Mouse (Mus musculus): ENCODE measurements around the gene Opalin. TPM values are rescaled to one million over a fixed set of nuclear protein-coding genes. Genes with fewer than 3 reads are reported as not detected.
A peak's percentile ranks its signal among the peaks of the same experiment; 100 is the strongest.

Opalin gene
- total RNA-seq, 2 experiments from 2014 or later = not detected

DNA sequence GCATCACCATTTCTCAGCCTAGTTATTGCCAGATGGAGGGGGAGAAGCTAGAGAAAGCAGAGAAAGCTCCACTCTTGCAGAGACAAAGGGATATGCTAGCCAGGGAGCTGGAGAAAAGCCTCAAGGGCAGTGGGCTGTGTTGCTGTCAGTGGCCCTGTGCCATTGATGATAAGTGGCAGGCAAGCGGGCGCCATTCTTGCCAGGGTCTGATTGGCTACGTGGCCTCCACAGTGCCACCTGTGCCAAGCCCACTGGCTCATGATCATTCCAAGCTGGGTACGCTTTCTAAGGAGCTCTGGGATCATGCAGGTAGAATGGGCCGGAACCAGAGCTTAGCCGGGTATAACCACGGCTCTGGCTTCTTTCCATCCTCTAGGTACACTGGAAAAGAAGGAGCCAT is 23.9 kb upstream of the Opalin start:
- TF ChIP-seq CTCF (IDR thresholded peaks at IDR 0.05) = no peak
- H3K27ac ChIP-seq = no peak overlapping the region
- DNase-seq = no peak
- no peak overlapping the region for H3K4me3 ChIP-seq
- intact Hi-C loops (cut with DNase I) = no loop called here

DNA sequence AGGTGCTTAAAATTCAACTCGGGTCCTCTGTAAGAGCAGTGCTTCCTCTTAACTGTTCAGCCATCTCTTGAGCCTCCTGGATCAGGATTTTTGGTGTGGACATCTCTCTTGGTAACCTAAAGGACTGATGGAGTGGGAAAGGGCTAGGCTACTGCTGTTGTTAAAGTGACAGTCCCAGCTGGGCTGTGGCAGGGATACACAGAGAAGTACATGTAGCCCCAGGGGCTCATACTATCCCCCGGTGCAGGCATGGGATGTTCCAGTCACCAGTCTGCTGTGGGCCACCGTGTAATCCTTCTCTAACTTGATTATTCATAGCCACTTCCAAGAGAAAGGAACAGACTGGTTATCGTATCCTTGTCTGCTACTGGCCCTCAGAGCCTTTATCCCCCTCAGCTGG is 20.1 kb upstream of the Opalin start:
- TF ChIP-seq CTCF (IDR thresholded peaks at IDR 0.05) = no peak
- H3K4me3 ChIP-seq = no peak overlapping the region
- no peak overlapping the region for H3K27ac ChIP-seq
- DNase-seq = no peak
- intact Hi-C loops (cut with DNase I) = no loop called here

DNA sequence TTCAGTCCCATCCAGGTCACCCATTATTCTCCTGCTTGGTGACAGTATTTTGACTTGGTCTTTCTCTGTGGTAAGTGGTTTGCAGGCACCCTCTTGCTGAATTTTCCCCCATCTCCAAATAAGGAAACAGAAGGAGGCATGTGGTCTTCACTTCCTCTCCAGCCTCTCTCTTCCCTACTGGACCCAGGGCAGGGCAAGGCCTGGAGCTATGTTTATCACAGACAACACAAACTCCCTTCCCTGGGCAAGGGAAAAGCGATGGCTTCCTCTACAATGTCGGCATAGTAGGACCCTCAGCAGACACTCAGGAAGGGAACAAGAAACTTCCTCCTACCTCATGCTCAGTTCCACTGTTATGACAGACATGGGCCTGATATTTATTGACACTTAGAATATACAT is 15.0 kb upstream of the Opalin start:
- no peak for TF ChIP-seq CTCF (IDR thresholded peaks at IDR 0.05)
- intact Hi-C loops (cut with DNase I) = no loop called here
- H3K4me3 ChIP-seq = no peak overlapping the region
- DNase-seq = no peak
- H3K27ac ChIP-seq = no peak overlapping the region

DNA sequence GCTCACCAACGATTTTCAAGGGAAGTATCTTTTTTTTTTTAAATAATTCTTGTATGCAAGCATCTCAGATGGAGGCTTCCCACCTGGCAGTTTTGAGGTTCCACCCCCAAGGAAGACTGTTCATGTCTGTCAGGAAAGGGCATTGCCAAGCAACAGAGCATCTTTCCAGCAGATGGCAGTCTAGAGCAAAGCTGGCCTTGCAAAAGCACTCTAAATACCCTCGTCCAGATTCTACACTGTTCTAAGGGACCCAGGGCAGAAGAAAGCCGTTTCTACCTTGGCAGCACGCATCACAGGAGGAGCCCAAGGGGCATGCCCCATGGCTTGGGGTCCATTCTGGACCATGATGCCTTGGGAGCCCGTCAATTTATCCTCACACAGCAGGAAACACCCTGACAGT is 12.9 kb upstream of the Opalin start:
- DNase-seq = peak; percentile 61
- no peak overlapping the region for H3K27ac ChIP-seq
- no peak overlapping the region for H3K4me3 ChIP-seq
- intact Hi-C loops (cut with DNase I) = loop anchor here (5.0 to 10.0 kb wide), 2 partner anchors 117 to 675 kb away; partner anchors contain the start of gene Tll2
- peak; percentile 85 for TF ChIP-seq CTCF (IDR thresholded peaks at IDR 0.05)

DNA sequence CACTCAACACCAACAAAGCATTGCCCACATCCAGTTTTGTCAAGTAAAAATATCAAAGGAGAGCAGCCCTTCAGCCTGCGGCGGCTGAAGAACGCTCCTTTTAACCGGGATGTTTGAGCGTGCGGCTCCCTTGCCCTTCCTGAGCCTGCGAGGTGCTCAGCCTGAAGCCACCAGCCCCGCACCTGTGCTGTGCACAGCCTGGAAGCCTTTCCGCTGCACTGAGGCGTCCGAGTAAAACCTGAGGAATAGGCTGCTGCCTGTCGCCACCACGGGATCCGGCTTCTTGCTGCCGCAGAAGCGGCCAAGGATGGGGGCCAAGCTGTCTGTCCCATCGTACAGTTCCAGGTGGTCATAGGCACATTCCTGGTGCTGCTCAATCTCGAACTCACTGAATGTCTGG is 11.6 kb upstream of the Opalin start:
- H3K4me3 ChIP-seq = 0 out of 2 replicates have a peak overlapping the region, but pooled peaks have one; percentile 23
- intact Hi-C loops (cut with DNase I) = loop anchor here (5.0 to 10.0 kb wide), 2 partner anchors 119 to 676 kb away; partner anchors contain the start of gene Tll2
- no peak overlapping the region for H3K27ac ChIP-seq
- no peak for DNase-seq
- no peak for TF ChIP-seq CTCF (IDR thresholded peaks at IDR 0.05)

DNA sequence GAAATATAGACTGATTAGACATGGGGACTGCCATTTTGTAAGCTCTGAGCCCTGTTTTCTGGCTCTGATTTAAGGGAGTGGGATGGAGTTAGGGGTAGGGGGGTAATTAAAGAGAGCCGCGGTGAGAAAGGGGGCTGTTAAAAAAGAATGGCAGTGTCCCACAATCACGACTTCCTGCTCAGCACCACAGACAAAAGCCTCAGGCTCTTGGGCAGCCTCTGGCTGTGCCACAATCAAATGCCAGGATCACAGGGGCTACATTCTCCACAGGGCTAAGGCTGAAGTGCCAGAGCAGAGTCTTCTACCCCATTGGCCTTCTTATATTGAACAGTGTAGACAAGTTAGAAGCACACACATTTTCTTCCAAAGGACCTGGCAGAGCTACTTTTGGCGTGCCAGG is 11.0 kb upstream of the Opalin start:
- TF ChIP-seq CTCF (IDR thresholded peaks at IDR 0.05) = no peak
- intact Hi-C loops (cut with DNase I) = loop anchor here (2.0 to 10.0 kb wide), 3 partner anchors 119 to 677 kb away; partner anchors contain the start of gene Tll2
- no peak for DNase-seq
- Histone ChIP-seq H3K4me3 (no peak overlapping the region), H3K27ac (no peak overlapping the region)

DNA sequence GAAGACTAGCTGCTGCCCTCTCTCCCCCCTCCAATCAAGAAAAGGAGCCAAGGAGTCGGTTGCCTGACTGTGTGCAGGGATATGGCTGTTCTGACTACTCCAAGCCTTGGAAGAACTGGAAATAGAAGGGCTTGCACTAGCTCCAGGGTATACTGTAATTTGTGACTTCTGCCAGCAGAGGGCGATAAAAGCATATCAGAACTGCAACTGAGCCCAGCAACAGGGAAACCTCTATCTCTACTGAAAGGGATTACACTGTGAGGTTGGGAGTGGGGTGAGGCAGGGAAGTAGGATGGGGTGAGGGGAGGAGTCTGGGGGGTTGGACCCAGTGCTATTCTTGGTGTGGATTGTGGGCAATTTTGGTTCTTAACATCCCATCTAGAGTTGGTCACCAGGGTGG is 9.8 kb upstream of the Opalin start:
- intact Hi-C loops (cut with DNase I) = loop anchor here (2.0 to 10.0 kb wide), 3 partner anchors 121 to 678 kb away; partner anchors contain the start of gene Tll2
- peak; percentile 76 for TF ChIP-seq CTCF (IDR thresholded peaks at IDR 0.05)
- Histone ChIP-seq H3K4me3 (no peak overlapping the region), H3K27ac (no peak overlapping the region)
- peak; percentile 73 for DNase-seq

DNA sequence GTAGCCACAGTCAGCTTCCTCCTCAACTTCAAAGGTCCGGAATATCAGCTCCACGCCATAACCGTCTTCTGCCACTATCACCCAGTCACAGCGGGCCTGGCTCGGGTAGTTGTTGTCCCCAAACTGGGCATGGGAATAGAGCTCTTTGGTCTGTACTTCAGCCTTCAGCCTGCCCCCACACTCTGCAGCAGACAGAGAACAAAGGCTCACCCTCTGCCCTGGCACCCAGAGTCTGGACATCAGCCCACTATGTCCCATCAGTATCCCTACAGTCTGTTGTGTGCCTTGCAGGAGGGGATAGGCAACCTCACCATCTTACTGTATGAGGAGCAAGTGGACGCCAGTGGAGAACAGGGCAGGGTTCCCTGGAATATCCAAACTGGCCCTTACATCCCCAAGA is 9.4 kb upstream of the Opalin start:
- H3K4me3 ChIP-seq = no peak overlapping the region
- intact Hi-C loops (cut with DNase I) = loop anchor here (2.0 to 10.0 kb wide), 3 partner anchors 121 to 679 kb away; partner anchors contain the start of gene Tll2
- no peak for DNase-seq
- no peak for TF ChIP-seq CTCF (IDR thresholded peaks at IDR 0.05)
- no peak overlapping the region for H3K27ac ChIP-seq

DNA sequence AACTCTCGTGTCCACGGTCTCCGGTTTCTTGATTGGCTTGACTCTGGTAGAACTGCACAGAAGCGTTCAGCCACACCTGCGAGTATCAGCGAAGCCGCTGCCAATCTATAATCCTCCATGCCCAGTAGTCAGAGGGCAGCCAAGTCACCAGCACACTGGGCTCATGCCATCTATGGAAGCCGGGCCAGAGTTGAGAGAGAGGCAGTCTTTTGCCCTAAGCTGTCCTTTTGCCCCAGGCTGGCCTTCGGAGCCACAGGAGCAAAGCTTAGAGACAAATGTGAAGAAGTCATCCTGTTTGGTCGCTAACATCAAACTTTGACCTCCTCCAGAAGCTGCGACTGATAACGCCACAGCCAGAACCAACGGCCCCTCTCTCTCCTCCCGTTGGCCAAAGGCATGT is 6.7 kb upstream of the Opalin start:
- no peak for DNase-seq
- Histone ChIP-seq H3K4me3 (no peak overlapping the region), H3K27ac (no peak overlapping the region)
- no peak for TF ChIP-seq CTCF (IDR thresholded peaks at IDR 0.05)
- intact Hi-C loops (cut with DNase I) = loop anchor here (10.0 kb wide), 1 partner anchor 681 kb away; no protein-coding TSS in a partner anchor

DNA sequence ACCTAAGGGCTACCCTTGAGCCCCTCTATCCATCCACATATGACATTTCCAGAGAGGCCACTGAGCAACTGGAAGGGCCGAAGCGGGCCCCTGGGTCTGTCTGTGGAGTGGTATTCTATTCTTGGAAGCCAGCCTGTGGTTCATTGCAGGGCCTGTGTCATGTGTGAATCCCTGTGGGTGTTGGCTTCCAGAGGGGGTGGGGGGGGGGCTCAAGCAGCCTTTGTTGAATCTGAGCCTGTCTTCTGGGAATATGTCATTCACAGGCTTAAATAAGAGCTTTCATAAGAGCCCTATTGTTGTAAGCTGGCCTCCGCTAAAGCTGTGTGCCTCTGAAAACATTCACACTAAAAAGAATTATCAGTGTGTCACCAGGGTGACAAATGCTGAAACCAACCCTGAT is 4.7 kb upstream of the Opalin start:
- intact Hi-C loops (cut with DNase I) = loop anchor here (10.0 kb wide), 1 partner anchor 683 kb away; no protein-coding TSS in a partner anchor
- no peak overlapping the region for H3K4me3 ChIP-seq
- DNase-seq = no peak
- no peak for TF ChIP-seq CTCF (IDR thresholded peaks at IDR 0.05)
- no peak overlapping the region for H3K27ac ChIP-seq

DNA sequence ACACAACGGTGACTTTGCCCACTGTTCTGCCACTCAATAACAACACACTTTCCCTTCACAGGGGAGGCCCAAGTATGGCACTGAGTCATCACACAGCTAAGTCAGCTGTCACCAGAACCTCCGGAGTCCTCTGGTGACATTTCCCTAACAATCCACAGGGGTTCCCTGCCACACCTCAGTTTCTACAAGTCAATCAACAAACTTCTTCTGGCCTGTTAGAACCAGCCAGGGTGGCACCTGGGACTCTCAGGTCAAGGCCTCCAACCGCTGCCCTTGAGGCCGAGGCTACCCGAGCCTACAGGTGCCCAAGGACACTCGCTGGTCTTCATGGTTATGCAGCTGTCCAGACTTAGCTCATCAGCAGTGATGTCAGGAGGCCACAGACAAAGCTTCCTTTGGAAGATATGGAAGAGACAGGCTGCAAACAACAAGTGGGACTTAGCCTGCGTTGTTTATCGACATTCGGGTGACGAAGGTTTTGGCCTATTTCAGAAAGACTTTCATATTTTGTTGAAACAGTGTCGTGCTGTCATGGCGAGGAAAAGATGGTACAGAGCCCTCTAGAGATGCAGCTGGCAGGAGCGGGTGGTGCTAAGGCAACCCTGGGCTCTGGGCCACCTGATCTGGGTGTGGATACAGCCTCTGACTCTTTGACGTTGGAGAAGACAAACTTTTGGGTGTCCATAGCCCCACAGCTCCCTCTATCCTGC is 3.0 kb downstream of the Opalin start:
- Histone ChIP-seq H3K27ac (no peak overlapping the region), H3K4me3 (no peak overlapping the region)
- no peak for DNase-seq
- intact Hi-C loops (cut with DNase I) = no loop called here
- no peak for TF ChIP-seq CTCF (IDR thresholded peaks at IDR 0.05)

DNA sequence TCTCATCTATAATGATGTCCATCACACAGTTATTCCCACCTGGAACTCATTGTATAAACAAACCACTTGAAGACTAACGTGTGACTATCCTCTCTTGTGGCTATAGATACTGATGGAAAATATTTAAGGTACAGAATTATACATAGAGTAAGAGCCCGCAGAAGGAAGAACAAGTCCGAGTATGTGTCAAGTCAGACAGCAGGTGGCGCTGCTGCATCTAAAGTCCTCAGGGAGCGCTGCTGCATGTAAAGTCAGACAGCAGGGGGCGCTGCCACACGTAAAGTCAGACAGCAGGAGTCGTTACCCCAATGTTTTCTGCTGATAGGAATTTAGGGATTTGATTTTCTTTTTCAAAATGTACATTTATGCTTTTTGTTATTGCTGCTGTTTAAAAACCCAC is 5.4 kb downstream of the Opalin start:
- intact Hi-C loops (cut with DNase I) = no loop called here
- Histone ChIP-seq H3K27ac (no peak overlapping the region), H3K4me3 (no peak overlapping the region)
- DNase-seq = peak; percentile 88
- no peak for TF ChIP-seq CTCF (IDR thresholded peaks at IDR 0.05)

DNA sequence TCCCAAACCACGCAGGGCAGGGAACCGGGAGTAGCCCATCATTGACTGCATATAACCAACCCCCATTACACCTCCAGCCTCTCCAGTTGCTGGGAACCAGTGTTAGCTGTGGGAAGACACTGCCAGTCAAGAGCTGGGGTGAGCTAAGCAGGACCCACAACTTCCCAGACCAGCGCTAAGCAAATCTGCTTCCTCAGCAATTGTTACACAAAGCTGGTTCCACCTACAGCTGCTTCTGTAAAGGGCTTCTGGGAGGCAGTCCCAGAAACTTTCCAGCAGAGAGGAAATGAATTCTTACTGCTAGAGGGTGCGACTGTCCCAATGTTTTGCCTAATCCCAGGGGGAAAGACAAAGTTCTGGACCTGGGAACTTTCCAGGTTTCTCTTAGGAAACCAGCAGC is 22.2 kb downstream of the Opalin start:
- TF ChIP-seq CTCF (IDR thresholded peaks at IDR 0.05) = no peak
- Histone ChIP-seq H3K27ac (no peak overlapping the region), H3K4me3 (no peak overlapping the region)
- intact Hi-C loops (cut with DNase I) = no loop called here
- no peak for DNase-seq

DNA sequence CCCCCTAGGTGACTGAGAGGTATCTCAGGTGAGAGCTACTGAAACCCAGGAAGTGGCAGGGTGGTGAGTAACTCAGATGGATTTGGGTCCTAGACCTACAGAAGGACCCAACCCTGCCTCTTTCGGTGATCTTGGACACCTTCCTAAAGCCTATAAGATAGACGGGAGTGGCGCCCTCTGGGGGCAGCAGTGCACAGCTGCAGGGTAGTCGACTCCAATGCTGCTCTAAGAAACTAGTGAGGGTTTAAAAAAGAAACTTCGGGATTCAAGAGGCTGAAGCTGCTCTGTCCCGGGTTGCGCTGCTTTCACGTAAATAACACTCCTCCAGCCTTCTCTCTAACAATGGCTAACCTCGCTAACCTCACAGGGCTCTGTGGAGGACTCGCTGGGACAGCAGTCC is 23.4 kb downstream of the Opalin start:
- Histone ChIP-seq H3K4me3 (no peak overlapping the region), H3K27ac (no peak overlapping the region)
- intact Hi-C loops (cut with DNase I) = no loop called here
- peak; percentile 54 for TF ChIP-seq CTCF (IDR thresholded peaks at IDR 0.05)
- DNase-seq = no peak
